Mouse (Mus musculus) adrenal gland, postnatal 36 days (tissue): Measurements from ENCODE around the gene Frmd4a. TPM values are rescaled to one million over a fixed set of nuclear protein-coding genes. Genes with fewer than 3 reads are reported as not detected.

Source experiments
- DNase-seq, 2 experiments: peaks; one replicate each; pipeline ENCODE4 v3.0.0; 2021; ENCODE audit warnings: mixed read lengths in 1 of 2
- total RNA-seq, 2 experiments: library from RNA; stranded (reverse); gene quantifications; 2 replicates each; pipeline ENCODE4 v1.2.3; 2021

The Frmd4a gene
- total RNA-seq, 2 experiments from 2014 or later: 11.1 to 18.8 TPM

DNA sequence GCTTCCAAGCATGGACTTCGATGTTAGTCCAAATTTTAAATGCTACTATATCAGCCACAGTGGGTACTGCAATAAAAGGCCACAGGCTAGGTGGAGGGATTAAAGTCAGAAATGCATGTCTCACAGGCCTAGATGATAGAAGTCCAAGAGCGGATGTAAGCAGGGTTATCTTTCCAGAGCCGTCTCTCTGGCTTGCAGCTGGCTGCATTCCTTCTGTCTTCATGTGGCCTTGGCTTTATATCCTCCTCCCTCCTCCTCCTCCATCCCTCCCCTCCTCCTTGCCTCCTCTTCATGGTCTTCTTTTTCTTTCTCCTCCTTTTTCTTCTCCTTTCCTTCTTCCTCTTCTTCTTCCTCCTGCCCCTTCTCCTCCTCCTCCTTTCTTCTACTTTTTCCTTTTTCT, 427.2 kb downstream of the Frmd4a start:
- no peak for DNase-seq

DNA sequence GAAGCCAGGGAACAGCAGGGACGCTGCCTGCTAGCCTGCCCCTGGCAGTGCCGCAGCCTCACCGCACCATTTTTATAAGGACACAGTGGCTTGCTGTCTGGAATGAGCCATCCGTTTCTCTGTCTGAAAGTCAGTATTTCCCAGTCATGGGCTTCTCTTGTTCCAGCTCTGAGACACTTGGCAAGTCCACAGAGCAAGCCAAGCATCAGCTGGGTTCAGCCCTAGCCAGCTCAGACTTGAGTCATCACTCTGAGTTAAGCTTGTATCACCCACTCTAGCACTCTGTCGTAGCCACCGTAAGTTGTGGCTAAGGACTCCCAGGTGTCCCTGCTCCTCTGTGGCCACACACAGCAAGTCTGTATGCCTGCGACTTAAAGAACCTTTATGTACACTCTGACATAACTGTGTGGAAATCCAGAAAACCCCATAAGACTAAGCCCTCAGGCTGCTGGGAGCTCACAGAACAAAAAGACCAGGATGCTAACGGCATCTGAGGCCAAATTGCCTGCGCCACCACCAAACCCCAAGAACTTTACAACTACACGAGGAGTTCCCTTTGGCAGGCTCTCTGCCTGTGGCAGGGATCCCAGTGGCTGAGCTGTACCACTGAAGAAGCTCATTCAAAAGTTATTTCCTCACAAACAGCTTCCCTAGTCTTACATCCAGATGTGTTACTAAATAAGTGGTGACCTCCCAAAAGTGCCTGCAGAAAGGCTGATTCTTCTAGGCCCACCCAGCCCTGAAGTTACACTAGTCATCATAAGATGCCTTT, 428.3 kb downstream of the Frmd4a start:
- DNase-seq: peak; percentile 47 to 62

DNA sequence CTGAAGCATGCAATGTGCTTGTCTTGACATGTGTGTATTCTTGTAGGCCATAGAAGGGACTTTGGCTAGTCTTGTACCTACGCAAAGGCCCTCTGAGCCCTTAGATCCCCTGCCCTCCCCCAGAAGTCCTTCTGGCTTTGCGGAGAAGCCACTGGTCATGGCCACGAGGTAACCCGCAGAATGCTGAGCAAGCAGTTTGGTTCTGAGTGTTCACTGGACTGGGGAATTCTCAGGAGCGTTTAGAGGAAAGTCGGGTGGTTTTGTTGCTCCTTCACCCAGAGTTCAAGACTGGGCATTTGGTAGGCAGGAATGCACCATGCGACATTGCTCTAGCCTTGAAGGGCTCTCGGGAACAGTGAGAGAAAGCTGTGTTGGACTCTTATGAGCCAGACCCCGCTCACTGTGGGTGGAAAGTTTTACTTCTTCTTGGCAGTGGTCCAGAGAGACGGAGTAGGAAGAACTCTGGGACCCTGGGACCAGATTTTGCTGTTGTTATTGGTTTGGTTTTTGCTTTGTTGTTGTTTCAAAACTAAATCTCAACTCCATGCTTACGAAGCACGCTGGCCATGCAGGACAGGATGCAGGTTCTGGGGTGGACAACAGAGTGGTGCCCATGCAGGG, 432.5 kb downstream of the Frmd4a start:
- DNase-seq: peak in 1 of 2 experiments; percentile 15

DNA sequence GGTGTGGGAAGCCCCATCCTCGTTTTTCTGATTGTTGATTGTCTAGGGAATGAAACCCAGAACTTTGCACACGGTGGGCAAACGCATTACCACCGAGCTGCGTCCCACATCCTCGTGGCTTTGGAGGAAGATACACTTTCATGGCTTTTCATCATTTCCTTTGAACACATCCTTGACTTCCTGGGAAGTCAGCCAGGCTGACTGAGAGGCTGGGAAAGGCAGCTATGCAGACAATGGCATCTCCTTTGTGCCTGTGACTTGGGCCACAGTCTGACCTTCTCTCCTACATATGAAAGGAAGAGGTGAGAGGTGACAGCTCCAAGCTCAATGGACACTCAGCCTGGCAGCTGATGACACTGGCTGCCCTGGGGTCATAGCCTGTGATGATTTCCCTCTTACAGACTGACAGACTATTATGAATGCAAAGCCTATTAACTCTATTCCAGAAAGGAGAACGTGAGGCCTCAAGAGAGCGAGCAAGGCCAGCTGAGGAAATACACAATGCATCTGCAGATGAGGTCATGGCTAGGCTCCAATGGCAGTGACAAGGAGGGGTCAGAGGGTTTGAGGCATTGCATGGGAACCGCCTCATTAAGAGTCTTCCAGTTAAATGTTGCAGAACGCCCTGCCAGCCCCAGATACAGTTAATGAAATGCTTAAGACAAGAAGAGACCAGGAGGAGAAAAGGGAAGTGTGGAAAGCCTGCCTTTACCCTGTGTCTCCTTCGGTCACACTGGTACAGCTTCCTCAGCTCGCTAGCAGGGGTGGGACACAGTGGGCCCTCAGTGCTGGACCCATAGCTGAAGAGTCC, 435.3 kb downstream of the Frmd4a start:
- DNase-seq: peak; percentile 20 to 26

DNA sequence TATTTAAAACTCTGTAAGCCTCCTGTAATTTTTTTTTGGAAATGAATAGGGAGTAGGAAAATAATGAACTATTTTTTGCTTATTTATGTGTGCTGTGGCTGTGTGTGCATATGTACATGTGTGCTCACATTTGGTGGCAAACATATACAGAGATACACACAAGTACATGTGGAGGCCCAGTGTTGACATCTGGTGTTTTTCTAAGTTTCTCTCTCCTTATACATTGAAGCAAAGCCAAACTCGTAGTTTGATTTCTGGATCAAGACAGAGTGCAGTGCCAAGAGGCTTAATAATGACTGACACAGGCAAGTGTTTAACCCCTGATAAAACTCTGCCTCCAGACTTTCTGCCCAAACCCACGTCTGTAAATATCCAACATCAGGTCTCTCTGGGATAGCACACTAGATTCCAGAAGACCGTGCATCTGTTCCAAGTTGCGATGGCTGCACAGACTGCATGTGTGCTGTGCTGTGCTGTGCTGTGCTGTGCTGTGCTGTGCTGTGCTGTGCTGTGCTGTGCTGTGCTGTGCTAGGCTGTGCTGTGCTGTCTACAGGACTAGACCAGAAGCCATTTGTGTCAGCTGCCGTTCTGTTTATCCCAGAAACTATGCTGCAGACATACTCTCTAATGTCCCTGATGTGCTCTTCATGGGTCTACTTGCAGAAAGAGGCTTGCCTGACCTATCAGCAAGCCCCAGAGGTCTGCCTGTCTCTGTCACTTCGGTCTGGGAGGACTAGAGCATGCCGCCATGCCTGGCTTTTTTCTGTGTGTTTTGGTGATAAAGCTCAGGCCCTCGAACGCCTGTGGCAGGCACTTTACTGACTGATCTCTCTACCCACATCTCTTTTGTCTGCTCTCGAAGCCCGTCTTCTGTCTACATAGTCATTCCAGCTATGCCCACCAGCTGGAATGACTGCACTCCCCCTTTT, 437.8 kb downstream of the Frmd4a start:
- no peak for DNase-seq

GRCm38 (mm10) chr2:4460897-4461296, 443.4 kb downstream of the Frmd4a start:
- DNase-seq: no peak

DNA sequence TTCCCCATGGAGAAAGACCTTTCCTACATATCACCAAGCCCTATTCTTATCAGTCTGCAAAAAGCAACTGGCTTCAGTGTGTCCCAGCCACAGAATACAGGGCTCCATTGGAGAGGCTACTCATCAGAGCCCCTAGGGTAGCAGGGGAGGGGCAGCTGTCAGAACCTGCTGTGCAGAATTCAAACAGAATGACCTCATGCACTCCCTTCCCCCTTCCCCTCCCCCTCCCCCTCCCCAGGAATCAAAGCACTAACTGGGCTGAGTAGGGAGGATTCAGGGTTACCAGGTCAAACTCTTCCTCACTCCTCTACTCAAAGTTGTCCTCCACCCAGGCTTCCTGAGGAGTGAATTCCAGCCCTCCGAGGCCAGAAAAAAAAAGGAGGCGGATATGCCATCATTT, 444.0 kb downstream of the Frmd4a start:
- DNase-seq: no peak

DNA sequence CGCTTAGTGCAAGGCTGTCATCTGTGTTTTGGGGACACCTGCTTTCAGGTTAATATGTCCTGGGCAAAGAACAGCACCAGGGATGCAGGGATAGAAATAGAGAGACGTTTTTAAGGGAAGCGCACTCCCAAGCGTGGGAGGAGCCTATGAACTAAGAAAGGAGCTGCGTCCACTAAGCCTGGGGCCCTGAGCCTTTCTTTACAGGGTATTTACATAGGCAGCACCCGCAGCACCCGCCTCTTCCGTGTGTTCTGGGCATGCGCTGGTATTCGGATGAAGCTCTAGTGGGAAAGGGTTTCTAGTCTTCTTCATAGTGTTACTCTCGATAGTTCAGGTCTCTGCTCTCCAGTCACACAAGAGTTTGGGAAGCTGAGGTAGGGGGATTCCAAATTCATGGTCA, 445.0 kb downstream of the Frmd4a start:
- DNase-seq: no peak

GRCm38 (mm10) chr2:4466084-4466483, 448.6 kb downstream of the Frmd4a start:
- DNase-seq: no peak

DNA sequence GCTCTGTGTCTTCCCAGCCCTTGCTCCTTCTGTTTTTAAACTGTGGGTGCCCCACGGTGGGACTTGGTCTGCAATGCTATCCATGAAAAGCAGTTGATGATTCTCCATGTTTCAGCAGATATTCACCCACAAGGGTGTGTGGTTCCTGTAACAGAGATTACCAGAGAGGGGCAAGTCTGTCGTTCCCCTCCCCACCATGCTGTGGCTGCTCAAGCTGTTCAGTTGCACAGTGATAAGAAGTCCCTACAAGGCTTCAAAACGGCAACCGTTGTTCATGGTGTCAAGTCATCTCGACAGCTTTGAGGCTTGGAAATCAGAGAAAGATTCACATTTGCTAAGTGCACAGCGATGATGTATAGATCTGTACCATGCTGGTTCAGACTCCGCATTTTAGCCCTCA, 449.8 kb downstream of the Frmd4a start:
- no peak for DNase-seq

- DNase-seq: peak in 1 of 2 experiments; percentile 41
These were observed 455.4 kb downstream of the Frmd4a start for GRCm38 (mm10) chr2:4472760-4473480.

DNA sequence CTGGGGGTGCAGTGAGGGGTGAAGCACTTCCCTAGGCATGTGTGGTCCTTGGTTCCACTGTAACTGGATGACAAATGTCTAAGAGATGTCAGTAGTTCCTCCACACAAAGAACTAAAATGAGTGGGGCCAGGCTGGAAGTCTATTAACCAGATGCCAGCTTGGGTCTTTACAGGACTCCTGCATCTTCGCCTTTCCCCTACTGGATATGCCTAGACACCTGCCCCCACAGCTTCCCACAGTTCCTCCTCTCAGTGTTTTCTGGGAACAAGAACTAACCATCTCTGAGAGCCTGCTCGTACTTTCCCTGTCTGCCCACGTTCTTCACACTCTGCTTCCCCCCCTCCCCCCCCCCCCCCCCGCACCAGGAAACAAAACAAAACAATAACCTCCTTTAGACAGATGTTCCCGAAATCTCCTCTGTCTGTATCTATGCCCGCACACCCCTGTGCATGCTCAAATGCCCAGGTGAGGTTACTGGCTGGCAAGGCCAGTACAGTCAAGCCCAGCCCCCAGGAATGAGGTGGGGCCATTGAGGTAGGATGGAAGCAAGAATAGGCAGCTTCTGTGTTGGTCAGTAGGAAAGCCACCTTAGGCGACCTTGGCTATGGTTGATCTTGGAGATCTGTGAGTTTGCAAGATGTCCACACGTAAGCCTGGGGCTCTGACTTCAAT, 456.5 kb downstream of the Frmd4a start:
- no peak for DNase-seq

- DNase-seq: peak in 1 of 2 experiments; percentile 12
These were observed 457.0 kb downstream of the Frmd4a start for GRCm38 (mm10) chr2:4474539-4474937.

DNA sequence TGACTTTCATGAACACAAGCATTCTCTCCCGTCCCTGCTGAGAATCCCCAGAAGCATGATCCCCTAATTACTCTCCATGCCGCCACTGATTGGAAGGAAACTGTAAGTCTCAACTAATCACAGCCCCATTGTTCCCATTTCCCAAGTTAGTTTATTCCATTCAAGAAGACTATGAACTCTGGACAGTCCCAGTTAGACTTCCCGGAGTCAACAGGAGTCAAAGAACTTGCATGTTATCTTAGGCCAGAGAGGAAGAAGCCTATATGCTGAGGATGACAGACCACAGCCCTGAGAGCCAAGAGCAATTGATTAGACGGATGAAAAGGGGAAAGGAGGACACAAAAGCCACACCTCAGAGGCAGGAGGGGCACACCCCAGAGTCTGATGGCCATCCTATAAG, 458.5 kb downstream of the Frmd4a start:
- no peak for DNase-seq

GRCm38 (mm10) chr2:4476608-4477007, 459.1 kb downstream of the Frmd4a start:
- DNase-seq: no peak

- peak; percentile 26 to 27 for DNase-seq
These were observed 459.8 kb downstream of the Frmd4a start for GRCm38 (mm10) chr2:4477311-4477710.

DNA sequence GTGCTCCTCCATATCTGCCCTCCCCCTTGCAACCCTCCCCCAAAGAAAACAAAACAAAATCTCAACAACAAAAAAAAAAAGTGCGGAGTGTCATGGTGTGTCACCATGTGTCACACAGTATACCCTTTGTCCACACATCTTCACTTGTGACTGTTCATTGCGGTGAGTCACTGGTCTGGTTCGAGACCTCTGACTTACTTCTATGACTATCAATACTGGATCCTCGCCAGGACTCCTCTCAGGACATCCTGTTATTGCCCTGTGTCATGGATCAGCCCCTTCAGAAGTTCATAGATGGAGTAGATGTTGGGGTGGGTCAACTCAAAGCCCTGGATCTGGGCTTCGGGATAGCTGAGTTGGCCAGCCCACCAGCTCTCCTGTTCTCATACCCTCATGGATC, 462.7 kb downstream of the Frmd4a start:
- DNase-seq: peak; percentile 25 to 57

DNA sequence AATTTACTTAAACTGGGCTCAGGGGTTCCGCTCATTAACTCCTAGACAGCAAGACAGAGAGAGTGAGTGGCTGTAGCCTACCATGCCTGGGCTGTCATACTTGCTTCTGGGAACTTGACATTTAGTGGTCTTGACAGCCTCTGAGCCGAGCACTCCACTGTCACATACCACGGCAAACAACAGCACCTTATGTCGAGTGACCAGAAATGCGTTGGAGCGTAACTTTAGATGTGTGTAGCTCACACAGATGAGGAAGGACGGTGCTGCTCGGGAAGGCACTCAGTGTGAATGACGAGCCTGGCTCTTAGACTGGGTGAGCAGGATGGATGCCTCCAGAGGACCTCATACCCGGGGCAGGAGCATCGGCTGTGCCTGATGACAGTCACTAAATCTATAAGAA, 463.6 kb downstream of the Frmd4a start:
- no peak for DNase-seq

DNA sequence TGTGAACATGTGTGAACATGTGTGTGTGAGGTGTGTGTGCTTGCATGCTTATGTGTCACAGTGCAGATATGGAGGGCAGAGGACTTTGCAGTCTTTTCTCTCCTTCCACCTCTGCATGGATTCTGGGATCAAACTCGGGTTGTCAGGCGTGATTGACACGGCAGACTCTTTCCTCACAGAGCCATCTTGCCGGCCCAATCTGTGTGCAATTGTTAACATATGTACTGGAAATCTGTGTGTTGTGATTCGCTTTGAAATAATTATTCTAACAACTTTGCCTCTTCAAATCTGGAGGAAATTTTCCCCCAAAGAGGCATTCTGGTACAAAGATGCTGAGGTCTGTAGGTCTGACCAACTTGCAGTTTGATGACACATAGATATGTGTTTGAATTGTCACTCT, 468.7 kb downstream of the Frmd4a start:
- DNase-seq: no peak

GRCm38 (mm10) chr2:4487280-4487679, 469.8 kb downstream of the Frmd4a start:
- DNase-seq: no peak

DNA sequence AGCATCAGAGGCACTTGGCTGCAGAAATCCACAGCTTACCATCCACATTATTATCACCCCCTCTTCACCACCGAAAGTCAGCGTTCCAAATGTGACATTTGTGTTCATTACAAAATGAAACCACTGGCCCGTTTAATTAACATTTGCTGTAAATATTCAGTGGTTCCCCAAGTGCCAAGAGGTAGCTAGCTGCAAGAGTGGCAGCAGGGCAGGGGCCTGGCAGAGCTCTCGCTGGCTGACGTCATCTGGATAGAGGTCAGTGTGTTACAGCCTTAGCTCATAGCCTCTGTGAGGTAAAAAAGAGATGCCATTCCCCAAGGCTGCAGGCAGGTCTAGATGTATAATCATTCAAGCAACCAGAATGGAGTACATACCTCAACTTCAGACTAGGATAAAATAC, 473.3 kb downstream of the Frmd4a start:
- DNase-seq: peak; percentile 60 to 63
